Mouse (Mus musculus): ENCODE data around the gene Lrrc20.
A peak's percentile ranks its signal among the peaks of the same experiment; 100 is the strongest.

The Lrrc20 gene

GRCm38 (mm10) chr10:61474344-61474743 lies 1.3 kb upstream of the Lrrc20 start:
- DNase-seq: no peak

GRCm38 (mm10) chr10:61476440-61477165 lies 1.0 kb downstream of the Lrrc20 start:
- DNase-seq: no peak

DNA sequence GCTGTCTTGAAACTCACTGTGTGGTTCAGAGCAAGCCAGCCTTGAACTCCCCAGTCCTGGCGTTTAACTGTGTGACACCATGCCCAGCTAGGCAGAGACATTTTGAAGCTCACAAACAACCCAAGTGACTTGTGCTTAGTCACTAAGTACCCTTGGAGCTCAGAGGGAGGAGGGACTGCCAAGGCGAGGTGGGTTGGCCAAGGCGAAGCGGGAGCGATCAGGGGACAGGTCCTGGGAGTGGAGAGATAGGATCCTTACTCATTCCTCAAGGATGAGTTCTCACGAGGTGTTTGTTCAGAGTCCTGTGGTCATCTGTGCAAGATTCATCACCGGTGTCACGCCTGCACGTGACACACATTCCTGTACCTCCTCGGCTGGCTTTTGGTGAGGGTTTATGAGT lies 3.9 kb downstream of the Lrrc20 start:
- no peak for DNase-seq

GRCm38 (mm10) chr10:61479927-61480326 lies 4.3 kb downstream of the Lrrc20 start:
- DNase-seq: no peak

DNA sequence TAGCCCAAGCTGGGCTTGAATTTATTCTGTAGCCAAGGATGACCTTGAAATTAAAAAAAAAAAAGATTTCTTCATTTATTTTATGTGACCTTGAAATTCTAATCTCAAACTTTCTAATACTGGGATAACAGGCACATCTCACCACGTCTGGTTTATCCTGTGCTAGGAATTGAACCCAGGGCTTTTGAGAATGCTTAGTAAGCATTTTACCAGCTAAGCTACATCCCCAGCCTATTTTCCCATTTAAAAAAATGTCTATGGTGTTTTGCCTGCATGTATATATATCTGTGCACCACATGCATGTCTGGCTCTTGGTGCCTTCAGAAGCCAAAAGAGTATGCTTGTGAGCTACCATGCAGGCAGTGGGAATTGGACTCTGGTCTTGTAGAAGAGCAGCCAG lies 4.9 kb downstream of the Lrrc20 start:
- DNase-seq: no peak

- no peak for DNase-seq
Observed at GRCm38 (mm10) chr10:61482771-61483170, 7.2 kb downstream of the Lrrc20 start.

GRCm38 (mm10) chr10:61484801-61485200 lies 9.2 kb downstream of the Lrrc20 start:
- DNase-seq: no peak

- no peak for DNase-seq
Observed at GRCm38 (mm10) chr10:61486551-61487339, 11.1 kb downstream of the Lrrc20 start.

- no peak for DNase-seq
Observed at GRCm38 (mm10) chr10:61488522-61489110, 13.0 kb downstream of the Lrrc20 start.

DNA sequence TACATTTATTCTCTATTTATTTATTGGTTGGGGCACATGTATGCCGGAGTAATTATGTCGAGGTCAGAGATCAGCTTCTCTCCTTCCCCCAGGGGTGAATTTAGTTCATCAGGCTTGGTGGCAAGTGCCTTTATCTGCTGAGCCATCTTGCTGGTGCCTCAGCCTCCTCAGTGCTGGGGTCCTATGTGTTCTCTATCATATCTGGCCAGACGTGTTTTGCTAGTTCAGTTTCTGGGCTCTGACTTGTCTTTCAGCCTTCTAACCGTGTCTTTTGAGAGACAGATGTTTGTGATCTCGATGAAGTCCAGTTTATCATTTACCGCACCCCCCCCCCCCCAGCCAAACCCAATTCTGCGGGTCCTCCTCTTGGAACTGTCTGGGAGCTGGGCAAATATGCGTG lies 16.0 kb downstream of the Lrrc20 start:
- DNase-seq: no peak

GRCm38 (mm10) chr10:61492040-61492439 lies 16.4 kb downstream of the Lrrc20 start:
- DNase-seq: peak; percentile 79

DNA sequence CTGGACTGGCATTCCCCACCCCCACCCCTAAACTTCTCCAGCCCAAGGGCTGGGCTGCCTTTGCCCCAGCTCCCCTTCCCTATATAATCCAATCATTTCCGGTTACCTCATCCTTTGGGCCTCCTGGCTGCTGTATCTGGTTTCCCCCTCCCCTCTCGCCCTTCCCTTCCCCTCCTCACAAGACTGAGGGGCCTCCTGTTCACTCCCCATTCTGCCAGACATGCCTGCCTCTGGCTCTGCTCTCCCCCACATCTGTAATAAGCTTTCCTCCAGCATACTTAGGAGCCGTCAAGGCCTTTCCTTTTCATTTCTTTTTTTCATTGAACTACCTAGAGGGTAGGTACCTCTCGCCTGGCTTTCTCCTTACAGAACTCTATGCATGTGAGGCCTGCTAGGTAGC lies 19.9 kb downstream of the Lrrc20 start:
- no peak for DNase-seq

DNA sequence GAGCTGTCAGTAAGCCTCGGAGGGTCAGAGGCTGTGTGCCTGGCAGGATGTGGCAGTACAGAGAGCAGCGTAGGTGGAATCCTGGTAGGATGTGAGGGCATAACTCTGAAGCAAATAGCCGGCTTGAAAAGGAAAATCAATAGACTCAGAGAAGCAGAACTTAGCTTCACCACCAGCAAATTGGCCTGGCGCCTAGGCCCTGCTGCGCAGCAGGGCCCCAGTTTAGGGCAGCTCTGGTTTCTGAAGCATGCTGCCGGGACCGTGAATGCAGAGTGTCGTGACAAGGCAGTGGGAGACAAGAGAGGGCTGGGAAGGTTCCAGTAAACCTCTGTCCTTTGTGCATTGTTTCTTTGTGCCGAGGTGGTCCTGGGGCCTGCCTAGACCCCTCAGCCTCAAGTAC lies 20.6 kb downstream of the Lrrc20 start:
- no peak for DNase-seq

- peak; percentile 47 for DNase-seq
Observed at GRCm38 (mm10) chr10:61499505-61500466, 24.2 kb downstream of the Lrrc20 start.

GRCm38 (mm10) chr10:61500756-61501155 lies 25.2 kb downstream of the Lrrc20 start:
- no peak for DNase-seq

GRCm38 (mm10) chr10:61504073-61504472 lies 28.5 kb downstream of the Lrrc20 start:
- no peak for DNase-seq

GRCm38 (mm10) chr10:61506381-61507200 lies 31.0 kb downstream of the Lrrc20 start:
- no peak for DNase-seq

GRCm38 (mm10) chr10:61509873-61510272 lies 34.3 kb downstream of the Lrrc20 start:
- no peak for DNase-seq

GRCm38 (mm10) chr10:61510809-61511208 lies 35.2 kb downstream of the Lrrc20 start:
- DNase-seq: no peak

DNA sequence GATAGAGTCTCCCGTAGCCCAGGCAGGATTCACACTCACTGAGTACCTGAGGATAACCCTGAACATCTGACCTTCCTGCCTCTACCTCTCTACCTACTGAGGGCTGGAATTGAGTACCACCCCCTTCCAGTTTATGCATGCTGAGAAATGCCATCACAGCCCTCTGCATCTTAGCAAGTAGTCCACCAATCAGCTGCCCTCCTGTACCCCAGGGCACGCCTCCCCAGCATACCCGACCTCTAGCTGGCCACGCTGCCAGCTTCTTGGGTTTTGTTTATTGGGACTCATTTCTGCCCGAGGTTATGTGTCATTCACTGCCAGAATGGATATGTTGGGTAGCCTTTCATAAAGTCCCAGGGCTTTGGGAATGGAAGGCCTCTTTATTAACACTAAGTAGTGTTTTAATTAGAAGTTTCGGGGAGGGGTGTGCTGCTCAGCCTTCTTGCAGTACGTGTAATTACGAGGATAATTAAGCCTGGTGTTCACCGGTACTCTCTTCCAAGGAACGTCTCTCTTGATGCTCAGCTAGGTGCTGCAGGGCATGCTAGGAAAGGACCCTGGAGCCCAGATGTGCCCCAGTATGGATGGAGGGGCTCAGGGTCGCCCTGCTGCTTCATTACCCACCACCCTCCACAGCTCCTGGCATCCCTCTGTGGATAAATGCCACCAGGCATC lies 36.8 kb downstream of the Lrrc20 start:
- DNase-seq: no peak

DNA sequence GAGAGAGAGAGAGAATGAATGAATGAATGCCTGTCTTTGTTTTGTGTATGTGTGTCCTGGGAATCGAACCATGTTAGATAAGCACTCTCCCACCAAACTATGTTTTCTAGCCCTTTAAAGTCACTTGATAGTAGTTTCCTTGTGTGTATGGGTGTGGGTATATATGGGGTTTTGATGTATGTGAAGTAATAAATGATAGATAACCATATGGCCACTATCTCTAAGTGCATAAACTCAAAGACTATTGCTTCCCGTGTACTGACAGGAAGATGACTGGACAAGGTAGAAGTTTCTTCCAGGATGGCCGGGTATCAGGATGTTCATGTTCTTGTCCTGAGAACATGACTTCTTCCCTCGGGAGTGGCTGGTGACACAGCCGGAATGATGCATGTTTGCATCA lies 41.3 kb downstream of the Lrrc20 start:
- no peak for DNase-seq

All from cerebellum, adult 9-10 months (tissue).